21 mouse cellular contexts compared by ENCODE assay signal in genomic region chr8:70825816-70826215, GRCm38 (mm10). TPM values are rescaled to one million over a fixed set of nuclear protein-coding genes. Genes with fewer than 3 reads are reported as not detected.
"Had no signal": no experiment of that assay in that cellular context is flagged by ENCODE, and none has a peak within 500 bp of the region (broad histone marks: within the 10 kb centered on the region; RNA-seq: fewer than 3 reads in every experiment).

No protein-coding gene starts in this region.

- H3K9ac ChIP-seq: lung, embryonic 15.5 days; midbrain, embryonic 13.5 days; midbrain, embryonic 15.5 days; neural tube, embryonic 12.5 days; stomach, embryonic 15.5 days had no signal

- H3K27ac ChIP-seq: lung, embryonic 15.5 days; macrophage; midbrain, embryonic 13.5 days; midbrain, embryonic 15.5 days; neural tube, embryonic 12.5 days; stomach, embryonic 15.5 days; stomach, postnatal 0 days had no signal

- H3K4me1 ChIP-seq: midbrain, embryonic 13.5 days; midbrain, embryonic 15.5 days; neural tube, embryonic 12.5 days; stomach, embryonic 15.5 days had no signal

- H3K4me3 ChIP-seq: lung, embryonic 15.5 days; megakaryocyte, embryonic 14.5 days; midbrain, embryonic 13.5 days; midbrain, embryonic 15.5 days; neural tube, embryonic 12.5 days; stomach, embryonic 15.5 days had no signal

- H3K9me3 ChIP-seq: lung, embryonic 15.5 days; midbrain, embryonic 13.5 days; midbrain, embryonic 15.5 days; stomach, embryonic 15.5 days had no signal

- ATAC-seq: lung, postnatal 0 days; midbrain, embryonic 15.5 days had no signal

- DNase-seq: lung, adult 2 months; lung, postnatal 14 days; lung, postnatal 36 days; right cerebral cortex, postnatal 14 days; thymus, adult 2 months; thymus, postnatal 25 days; thymus, postnatal 4 days had no signal

- H3K36me3 ChIP-seq: lung, embryonic 15.5 days; midbrain, embryonic 13.5 days; midbrain, embryonic 15.5 days; neural tube, embryonic 12.5 days; stomach, embryonic 15.5 days had no signal

- H3K4me2 ChIP-seq: lung, embryonic 15.5 days; midbrain, embryonic 11.5 days; midbrain, embryonic 13.5 days; midbrain, embryonic 15.5 days; neural tube, embryonic 12.5 days; stomach, embryonic 15.5 days had no signal

RNA-seq across cellular contexts. Expression of gene Il12rb1, which starts 17.6 kb away (rescaled TPM):
- total RNA-seq: midbrain, postnatal 0 days had no signal
- polyA plus RNA-seq: midbrain, embryonic 13.5 days; midbrain, postnatal 0 days; neural tube, embryonic 12.5 days; neural tube, embryonic 14.5 days had no signal

RNA-seq across cellular contexts. Expression of gene Kcnn1, which starts 37.2 kb away (rescaled TPM):
- total RNA-seq: monocyte, adult 5-6 weeks; neutrophil, adult 5-6 weeks had no signal
